Mouse (Mus musculus): ENCODE data around the gene Ldhal6b. TPM values are rescaled to one million over a fixed set of nuclear protein-coding genes. Genes with fewer than 3 reads are reported as not detected.

Ldhal6b gene
- polyA plus RNA-seq, 1 experiment from 2014 or later: not detected

GRCm38 (mm10) chr17:5425204-5425603 is 6.6 kb upstream of the Ldhal6b start:
- H3K4me3 ChIP-seq (replicated peaks): no peak overlapping the region
- no peak overlapping the region for H3K9ac ChIP-seq
- H3K9me3 ChIP-seq (replicated peaks): no peaks in the 10 kb centered on the region
- WGBS: 44% methylated on average over 3 of the region's 3 CpGs
- H3K4me1 ChIP-seq: no peaks in the 10 kb centered on the region
- no peak for ATAC-seq (replicated peaks; ENCODE audit: low FRiP score)
- H3K27ac ChIP-seq: no peak overlapping the region
- H3K4me2 ChIP-seq: no peak overlapping the region
- peaks cover 24% of the 10 kb centered on the region for H3K36me3 ChIP-seq
- H3K27me3 ChIP-seq: no peaks in the 10 kb centered on the region

- WGBS: 86% methylated on average over 8 of the region's 8 CpGs
- H3K9me3 ChIP-seq (replicated peaks): no peaks in the 10 kb centered on the region
- H3K27me3 ChIP-seq: no peaks in the 10 kb centered on the region
- H3K4me1 ChIP-seq: no peaks in the 10 kb centered on the region
- H3K27ac ChIP-seq: no peak overlapping the region
- peaks cover 28% of the 10 kb centered on the region for H3K36me3 ChIP-seq
- no peak overlapping the region for H3K9ac ChIP-seq
- no peak overlapping the region for H3K4me3 ChIP-seq (replicated peaks)
- ATAC-seq (replicated peaks; ENCODE audit: low FRiP score): no peak
- H3K4me2 ChIP-seq: no peak overlapping the region
Observed at GRCm38 (mm10) chr17:5424156-5424555, 5.6 kb upstream of the Ldhal6b start.

- no peak overlapping the region for H3K4me3 ChIP-seq (replicated peaks)
- H3K27me3 ChIP-seq: no peaks in the 10 kb centered on the region
- no peak for ATAC-seq (replicated peaks; ENCODE audit: low FRiP score)
- no peaks in the 10 kb centered on the region for H3K9me3 ChIP-seq (replicated peaks)
- H3K27ac ChIP-seq: no peak overlapping the region
- WGBS: 51% methylated on average over 4 of the region's 4 CpGs
- H3K9ac ChIP-seq: no peak overlapping the region
- H3K4me2 ChIP-seq: no peak overlapping the region
- H3K36me3 ChIP-seq: peaks cover 41% of the 10 kb centered on the region
- no peaks in the 10 kb centered on the region for H3K4me1 ChIP-seq
Observed at GRCm38 (mm10) chr17:5421835-5422234, 3.3 kb upstream of the Ldhal6b start.

GRCm38 (mm10) chr17:5419771-5420518 is 1.4 kb upstream of the Ldhal6b start:
- Histone ChIP-seq H3K4me3 (replicated peaks) (no peak overlapping the region), H3K27me3 (no peaks in the 10 kb centered on the region), H3K9ac (no peak overlapping the region), H3K36me3 (peaks cover 41% of the 10 kb centered on the region), H3K27ac (no peak overlapping the region), H3K4me1 (no peaks in the 10 kb centered on the region), H3K4me2 (no peak overlapping the region), H3K9me3 (replicated peaks) (no peaks in the 10 kb centered on the region)
- no peak for ATAC-seq (replicated peaks; ENCODE audit: low FRiP score)
- 65% methylated on average over 6 of the region's 6 CpGs for WGBS

- Histone ChIP-seq H3K4me2 (no peak overlapping the region), H3K27ac (no peak overlapping the region), H3K4me3 (replicated peaks) (no peak overlapping the region), H3K27me3 (no peaks in the 10 kb centered on the region), H3K9ac (no peak overlapping the region), H3K9me3 (replicated peaks) (no peaks in the 10 kb centered on the region), H3K36me3 (peaks cover 41% of the 10 kb centered on the region), H3K4me1 (no peaks in the 10 kb centered on the region)
- no peak for ATAC-seq (replicated peaks; ENCODE audit: low FRiP score)
- WGBS: 92% methylated on average over 9 of the region's 9 CpGs
Observed at GRCm38 (mm10) chr17:5419056-5419455, 489 bp upstream of the Ldhal6b start.

- Histone ChIP-seq H3K27ac (no peak overlapping the region), H3K4me1 (no peaks in the 10 kb centered on the region), H3K4me2 (no peak overlapping the region), H3K36me3 (peaks cover 45% of the 10 kb centered on the region), H3K27me3 (no peaks in the 10 kb centered on the region), H3K9ac (no peak overlapping the region), H3K9me3 (replicated peaks) (no peaks in the 10 kb centered on the region), H3K4me3 (replicated peaks) (no peak overlapping the region)
- 89% methylated on average over 3 of the region's 3 CpGs for WGBS
- ATAC-seq (replicated peaks; ENCODE audit: low FRiP score): no peak
Observed at GRCm38 (mm10) chr17:5416518-5416917, 2.0 kb downstream of the Ldhal6b start.

- Histone ChIP-seq H3K9ac (no peak overlapping the region), H3K4me2 (no peak overlapping the region), H3K4me3 (replicated peaks) (no peak overlapping the region), H3K36me3 (peaks cover 44% of the 10 kb centered on the region), H3K4me1 (no peaks in the 10 kb centered on the region), H3K9me3 (replicated peaks) (no peaks in the 10 kb centered on the region), H3K27me3 (no peaks in the 10 kb centered on the region), H3K27ac (no peak overlapping the region)
- 86% methylated on average over 3 of the region's 3 CpGs for WGBS
- no peak for ATAC-seq (replicated peaks; ENCODE audit: low FRiP score)
Observed at GRCm38 (mm10) chr17:5414041-5414440, 4.5 kb downstream of the Ldhal6b start.

GRCm38 (mm10) chr17:5413350-5413749 is 5.2 kb downstream of the Ldhal6b start:
- no peak for ATAC-seq (replicated peaks; ENCODE audit: low FRiP score)
- no peaks in the 10 kb centered on the region for H3K9me3 ChIP-seq (replicated peaks)
- 89% methylated on average over 13 of the region's 13 CpGs for WGBS

GRCm38 (mm10) chr17:5412740-5413139 is 5.8 kb downstream of the Ldhal6b start:
- Histone ChIP-seq H3K27ac (no peak overlapping the region), H3K4me2 (no peak overlapping the region), H3K36me3 (peaks cover 31% of the 10 kb centered on the region), H3K4me3 (replicated peaks) (no peak overlapping the region), H3K9me3 (replicated peaks) (no peaks in the 10 kb centered on the region), H3K27me3 (no peaks in the 10 kb centered on the region), H3K4me1 (no peaks in the 10 kb centered on the region), H3K9ac (no peak overlapping the region)
- 88% methylated on average over 7 of the region's 7 CpGs for WGBS
- ATAC-seq (replicated peaks; ENCODE audit: low FRiP score): no peak

More at GRCm38 (mm10) chr17:5413350-5413749, 5.2 kb downstream of the Ldhal6b start:
- Histone ChIP-seq H3K4me1 (no peaks in the 10 kb centered on the region), H3K4me3 (replicated peaks) (no peak overlapping the region), H3K9ac (no peak overlapping the region), H3K36me3 (peaks cover 37% of the 10 kb centered on the region), H3K27me3 (no peaks in the 10 kb centered on the region), H3K27ac (no peak overlapping the region), H3K4me2 (no peak overlapping the region)

GRCm38 (mm10) chr17:5412301-5412700 is 6.3 kb downstream of the Ldhal6b start:
- no peak overlapping the region for H3K4me3 ChIP-seq (replicated peaks)
- 93% methylated on average over 8 of the region's 8 CpGs for WGBS
- no peaks in the 10 kb centered on the region for H3K27me3 ChIP-seq
- no peaks in the 10 kb centered on the region for H3K4me1 ChIP-seq
- no peak overlapping the region for H3K4me2 ChIP-seq
- peaks cover 27% of the 10 kb centered on the region for H3K36me3 ChIP-seq
- ATAC-seq (replicated peaks; ENCODE audit: low FRiP score): no peak
- no peak overlapping the region for H3K27ac ChIP-seq
- no peaks in the 10 kb centered on the region for H3K9me3 ChIP-seq (replicated peaks)
- H3K9ac ChIP-seq: no peak overlapping the region

GRCm38 (mm10) chr17:5411205-5411604 is 7.4 kb downstream of the Ldhal6b start:
- Histone ChIP-seq H3K4me3 (replicated peaks) (no peak overlapping the region), H3K4me1 (peaks cover 7% of the 10 kb centered on the region), H3K27me3 (no peaks in the 10 kb centered on the region), H3K9ac (no peak overlapping the region), H3K27ac (no peak overlapping the region), H3K9me3 (replicated peaks) (no peaks in the 10 kb centered on the region), H3K4me2 (no peak overlapping the region), H3K36me3 (peaks cover 22% of the 10 kb centered on the region)
- 89% methylated on average over 17 of the region's 17 CpGs for WGBS
- ATAC-seq (replicated peaks; ENCODE audit: low FRiP score): no peak

- H3K36me3 ChIP-seq: peaks cover 22% of the 10 kb centered on the region
- 75% methylated on average over 4 of the region's 4 CpGs for WGBS
Observed at GRCm38 (mm10) chr17:5410336-5410735, 8.2 kb downstream of the Ldhal6b start.

GRCm38 (mm10) chr17:5407030-5407429 is 11.5 kb downstream of the Ldhal6b start:
- Histone ChIP-seq H3K4me2 (peak overlapping the region; percentile 10; the same call in 1 of the 2 replicates), H3K36me3 (peaks cover 22% of the 10 kb centered on the region), H3K27me3 (peaks cover 20% of the 10 kb centered on the region; the same call in 1 of the 2 replicates), H3K9ac (no peak overlapping the region), H3K27ac (no peak overlapping the region), H3K9me3 (replicated peaks) (no peaks in the 10 kb centered on the region), H3K4me3 (replicated peaks) (no peak overlapping the region), H3K4me1 (peaks cover 33% of the 10 kb centered on the region)
- 73% methylated on average over 6 of the region's 6 CpGs for WGBS
- ATAC-seq (replicated peaks; ENCODE audit: low FRiP score): no peak

More at GRCm38 (mm10) chr17:5410336-5410735, 8.2 kb downstream of the Ldhal6b start:
- H3K27ac ChIP-seq: no peak overlapping the region
- peaks cover 6% of the 10 kb centered on the region; the same call in 1 of the 2 replicates for H3K27me3 ChIP-seq
- no peak overlapping the region for H3K4me2 ChIP-seq
- no peaks in the 10 kb centered on the region for H3K9me3 ChIP-seq (replicated peaks)
- peaks cover 11% of the 10 kb centered on the region for H3K4me1 ChIP-seq
- no peak for ATAC-seq (replicated peaks; ENCODE audit: low FRiP score)
- H3K4me3 ChIP-seq (replicated peaks): no peak overlapping the region
- no peak overlapping the region for H3K9ac ChIP-seq

Measured in kidney, embryonic 15.5 days (tissue).